Mouse (Mus musculus): Measurements from ENCODE around the gene Nktr.

DNA sequence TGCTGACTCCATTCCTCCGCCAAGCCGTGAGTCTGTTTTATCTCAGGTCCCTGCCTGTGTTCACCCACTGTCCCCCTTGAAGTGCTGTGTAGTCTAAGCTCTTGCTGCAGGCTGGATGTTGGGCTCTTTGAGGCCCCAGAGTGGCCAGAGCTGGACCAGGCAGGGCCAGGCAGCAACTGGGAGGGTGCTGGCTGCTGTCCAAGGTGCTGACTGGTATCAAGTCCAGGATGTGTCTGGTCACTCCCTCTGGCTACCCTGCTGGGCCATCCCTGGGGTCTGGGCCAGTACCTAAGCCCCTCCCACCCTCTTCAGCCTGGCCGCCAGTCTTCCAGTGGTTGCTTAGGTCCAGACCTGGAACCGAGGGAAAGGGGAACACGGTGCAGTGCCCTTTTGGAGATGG, 72.2 kb downstream of the Nktr start:
- TF ChIP-seq CTCF (IDR thresholded peaks at IDR 0.05; ENCODE audit: low read depth) (no peak), EP300 (IDR thresholded peaks at IDR 0.05; ENCODE audit: low read depth) (no peak)

Measured in heart, postnatal 0 days (tissue).